Mouse (Mus musculus) neural tube, embryonic 13.5 days (tissue): ENCODE measurements around the gene Mboat2. TPM values are rescaled to one million over a fixed set of nuclear protein-coding genes. Genes with fewer than 3 reads are reported as not detected.

Experiments
- ATAC-seq: fragments of 200-750 bp; cut with Nextera tagmentation; 2 replicates; pipeline ENCODE4 v1.8.0; 2017; ENCODE audit warnings: low read depth, mild to moderate bottlenecking, moderate TSS enrichment, moderate library complexity
- H3K27ac ChIP-seq: fragments of 300-500 bp; sonication (generic); replicated peaks from 2 replicates; pipeline ENCODE4 v1.5.1; 2015; ENCODE audit warnings: moderate library complexity, mild to moderate bottlenecking, inconsistent platforms
- H3K27me3 ChIP-seq: fragments of 300-500 bp; sonication (generic); 2 replicates; pipeline ENCODE4 v1.6.1; 2015; ENCODE audit warnings: mild to moderate bottlenecking, inconsistent platforms
- H3K36me3 ChIP-seq: fragments of 300-500 bp; sonication (generic); 2 replicates; pipeline ENCODE4 v1.6.1; 2015; ENCODE audit warnings: mild to moderate bottlenecking, inconsistent platforms
- H3K4me1 ChIP-seq: fragments of 300-500 bp; sonication (generic); replicated peaks from 2 replicates; pipeline ENCODE4 v1.6.1; 2015; ENCODE audit warnings: inconsistent platforms
- H3K4me2 ChIP-seq: fragments of 300-500 bp; sonication (generic); 2 replicates; pipeline ENCODE4 v1.6.1; 2015; ENCODE audit warnings: inconsistent platforms, mild to moderate bottlenecking, moderate library complexity
- H3K4me3 ChIP-seq: fragments of 300-500 bp; sonication (generic); 2 replicates; pipeline ENCODE4 v1.5.1; 2015; ENCODE audit warnings: mild to moderate bottlenecking, inconsistent platforms
- H3K9ac ChIP-seq: fragments of 300-500 bp; sonication (generic); 2 replicates; pipeline ENCODE4 v1.6.1; 2015; ENCODE audit warnings: moderate library complexity, mild to moderate bottlenecking, inconsistent platforms
- H3K9me3 ChIP-seq: fragments of 300-500 bp; sonication (generic); 2 replicates; pipeline ENCODE4 v1.6.1; 2016; ENCODE audit warnings: inconsistent platforms
- WGBS: fragments of 180-500 bp; shearing (Covaris S2); methylation state at CpG from one replicate; pipeline ENCODE4 v1.1.7; 2015; 5-methylcytosine and 5-hydroxymethylcytosine counted together
- polyA plus RNA-seq: library from polyadenylated mRNA; unstranded; fragments of >200 nt; fragmentation: Nextera tagmentation; extraction: Ambion mirVana; gene quantifications from 2 replicates; pipeline ENCODE4 v1.2.1, GENCODE M21; 2015

The Mboat2 gene
- polyA plus RNA-seq, 1 experiment from 2014 or later: 72.1 TPM

DNA sequence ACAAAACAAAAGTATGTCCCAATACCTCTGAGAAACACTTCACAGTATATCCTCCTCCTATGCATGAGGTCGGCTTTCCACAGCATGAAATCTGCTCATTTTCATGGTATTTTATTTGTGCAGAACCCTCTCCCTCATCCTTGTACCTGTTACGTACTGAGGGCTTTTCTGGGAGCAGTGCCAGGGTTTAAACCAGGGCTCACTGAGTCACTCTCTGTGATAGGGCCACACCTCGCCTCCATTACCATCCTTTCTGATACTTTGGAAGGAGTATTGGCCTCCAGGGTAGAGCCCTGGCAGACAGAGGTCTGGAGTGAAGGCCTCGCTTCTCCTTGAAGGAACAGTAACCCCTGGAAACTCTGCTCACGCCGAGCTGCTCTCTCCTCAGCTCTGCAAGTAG, 174.7 kb downstream of the Mboat2 start:
- Histone ChIP-seq H3K4me1 (no peaks in the 10 kb centered on the region), H3K27me3 (no peaks in the 10 kb centered on the region), H3K4me2 (no peak overlapping the region), H3K9me3 (no peaks in the 10 kb centered on the region), H3K9ac (no peak overlapping the region), H3K4me3 (no peak overlapping the region), H3K27ac (no peak overlapping the region), H3K36me3 (peaks cover 86% of the 10 kb centered on the region)
- ATAC-seq: no peak
- 81% methylated on average over 6 of the region's 6 CpGs for WGBS

DNA sequence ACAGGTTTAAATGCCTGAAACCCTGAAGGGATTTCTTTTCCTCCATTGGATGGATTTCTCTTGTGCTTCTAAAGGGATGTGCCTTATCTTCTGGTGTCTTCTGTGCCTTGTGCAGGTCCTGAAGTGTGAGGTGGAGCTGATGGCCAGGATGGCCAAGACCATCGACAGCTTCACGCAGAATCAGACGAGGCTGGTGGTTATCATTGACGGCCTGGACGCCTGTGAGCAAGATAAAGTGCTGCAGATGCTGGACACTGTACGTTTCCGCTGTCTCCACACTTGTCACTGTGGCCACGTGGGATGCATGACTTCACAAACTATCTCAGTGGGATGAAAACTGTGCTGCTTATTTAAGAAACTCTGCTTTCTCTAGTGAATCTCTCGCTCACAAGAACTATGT, 179.3 kb downstream of the Mboat2 start:
- Histone ChIP-seq H3K4me2 (no peak overlapping the region), H3K27ac (no peak overlapping the region), H3K4me3 (no peak overlapping the region), H3K27me3 (no peaks in the 10 kb centered on the region), H3K9ac (no peak overlapping the region), H3K9me3 (no peaks in the 10 kb centered on the region), H3K4me1 (no peaks in the 10 kb centered on the region), H3K36me3 (peaks cover 89% of the 10 kb centered on the region)
- ATAC-seq: no peak
- 93% methylated on average over 9 of the region's 9 CpGs for WGBS

DNA sequence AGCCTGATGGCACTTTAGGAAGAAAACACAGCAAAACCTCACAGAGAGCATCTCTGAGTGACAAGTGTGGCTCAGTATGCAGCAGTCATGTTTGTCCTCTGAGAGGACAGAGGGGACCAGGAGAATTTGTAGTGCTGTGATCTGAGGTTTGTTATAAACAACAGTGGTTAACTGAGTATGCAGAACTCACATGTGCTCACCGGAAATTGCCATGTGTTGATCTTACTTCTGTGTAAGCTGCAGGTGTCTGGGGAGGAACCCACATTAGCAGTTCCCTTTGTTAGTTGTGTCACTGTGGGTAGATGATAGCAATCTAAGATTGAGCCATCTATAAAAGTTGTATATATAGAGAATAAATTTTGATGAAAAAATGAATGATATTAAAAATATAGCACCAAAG, 179.7 kb downstream of the Mboat2 start:
- Histone ChIP-seq H3K9ac (no peak overlapping the region), H3K4me1 (no peaks in the 10 kb centered on the region), H3K4me2 (no peak overlapping the region), H3K4me3 (no peak overlapping the region), H3K27ac (no peak overlapping the region), H3K9me3 (no peaks in the 10 kb centered on the region), H3K27me3 (no peaks in the 10 kb centered on the region), H3K36me3 (peaks cover 89% of the 10 kb centered on the region)
- ATAC-seq: no peak
- WGBS: 90% methylated on average over 1 of the region's 1 CpGs

DNA sequence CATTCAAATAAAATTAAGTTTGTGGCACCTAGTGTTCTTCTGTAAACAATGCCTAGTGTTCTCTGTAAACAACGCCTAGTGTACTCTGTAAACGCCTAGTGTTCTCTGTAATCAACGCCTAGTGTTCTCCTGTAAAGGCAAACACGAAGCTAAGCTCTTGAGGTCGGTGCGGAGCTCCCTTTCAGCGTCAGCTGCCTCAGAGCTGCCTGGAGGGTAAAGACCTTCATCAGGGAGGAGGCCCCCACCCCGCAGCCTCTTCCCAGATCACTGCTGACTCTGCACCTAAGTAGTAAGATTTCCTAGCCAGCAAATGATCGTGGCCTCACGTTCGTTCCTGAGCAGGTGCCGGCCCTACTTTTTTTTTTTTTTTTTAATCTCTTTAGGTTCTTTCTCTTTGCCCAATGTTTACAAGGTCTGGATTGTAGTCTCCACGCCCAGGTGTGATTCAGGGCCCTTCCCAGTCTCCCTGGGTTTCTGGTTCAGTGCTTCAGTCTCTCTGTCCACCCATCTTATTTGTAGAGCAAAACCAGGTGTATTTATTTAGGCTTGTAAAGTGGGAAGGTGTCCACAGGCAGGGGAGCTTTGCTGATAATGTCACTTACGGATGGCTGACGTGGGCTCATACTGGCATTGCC, 181.2 kb downstream of the Mboat2 start:
- no peak overlapping the region for H3K9ac ChIP-seq
- no peaks in the 10 kb centered on the region for H3K9me3 ChIP-seq
- no peak for ATAC-seq
- 81% methylated on average over 15 of the region's 15 CpGs for WGBS
- H3K36me3 ChIP-seq: peaks cover 93% of the 10 kb centered on the region
- no peak overlapping the region for H3K4me3 ChIP-seq
- H3K4me2 ChIP-seq: no peak overlapping the region
- no peaks in the 10 kb centered on the region for H3K27me3 ChIP-seq
- no peak overlapping the region for H3K27ac ChIP-seq
- H3K4me1 ChIP-seq: no peaks in the 10 kb centered on the region

DNA sequence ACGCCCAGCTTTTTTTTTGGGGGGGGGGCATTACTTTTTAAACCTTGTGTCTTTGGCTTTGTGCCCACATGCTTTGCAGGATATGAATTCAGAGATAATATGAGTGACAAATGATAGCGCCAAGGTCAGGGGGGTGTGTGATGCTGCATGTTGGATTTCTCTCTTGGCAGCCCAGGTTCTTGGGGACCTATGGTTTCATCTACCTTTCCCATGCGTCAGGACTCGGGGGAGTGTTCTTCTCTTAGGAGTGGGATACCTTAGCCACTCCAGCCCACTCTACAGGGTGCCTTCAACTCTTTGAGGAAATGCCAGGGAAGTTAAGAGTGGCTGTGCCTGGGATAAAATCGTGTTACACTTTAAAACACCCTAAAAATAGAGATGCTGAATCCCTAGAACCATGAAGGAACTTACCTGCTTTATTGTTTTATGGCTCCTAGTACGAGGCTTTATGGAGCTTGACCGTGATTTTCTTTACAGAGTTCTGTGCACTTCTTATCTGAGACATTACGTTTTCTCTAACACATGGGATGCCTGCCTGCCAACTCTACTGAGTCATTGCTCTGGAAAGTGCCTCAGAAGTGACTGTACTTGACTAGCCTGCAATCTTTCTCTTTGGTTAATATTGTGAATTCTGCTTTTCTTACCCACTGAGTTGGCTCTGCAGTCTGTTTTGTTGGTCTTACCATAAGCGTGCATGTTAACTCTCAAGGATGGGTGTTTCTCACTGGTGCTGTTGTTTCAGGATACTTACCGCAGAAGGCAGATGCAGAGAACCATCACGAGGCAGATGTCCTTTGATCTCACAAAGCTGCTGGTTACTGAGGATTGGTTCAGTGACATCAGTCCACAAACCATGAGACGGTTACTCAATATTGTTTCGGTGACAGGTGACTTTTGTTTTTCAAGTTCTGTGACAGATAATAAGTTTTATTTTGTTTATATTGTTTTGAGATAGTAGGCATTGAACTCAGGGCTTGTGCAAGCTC, 182.2 kb downstream of the Mboat2 start:
- no peak overlapping the region for H3K27ac ChIP-seq
- WGBS: 81% methylated on average over 13 of the region's 13 CpGs
- no peak overlapping the region for H3K9ac ChIP-seq
- H3K4me3 ChIP-seq: no peak overlapping the region
- no peaks in the 10 kb centered on the region for H3K4me1 ChIP-seq
- no peaks in the 10 kb centered on the region for H3K9me3 ChIP-seq
- no peak for ATAC-seq
- H3K4me2 ChIP-seq: no peak overlapping the region
- no peaks in the 10 kb centered on the region for H3K27me3 ChIP-seq
- peaks cover 93% of the 10 kb centered on the region for H3K36me3 ChIP-seq

Other genes with a start within 250 kb of the Mboat2 start
- gene Klf11, start 179.6 kb upstream of the Mboat2 start, polyA plus RNA-seq: 14.9 and 16.9 TPM in 2 replicates
- gene Cys1, start 149.1 kb upstream of the Mboat2 start, polyA plus RNA-seq: 1.8 and 2.1 TPM in 2 replicates
- 52.2 and 62.1 TPM in 2 replicates for gene Rrm2, start 122.6 kb upstream of the Mboat2 start, polyA plus RNA-seq
- 108 and 113 TPM in 2 replicates for gene Kidins220, start 144.0 kb downstream of the Mboat2 start, polyA plus RNA-seq